Mouse (Mus musculus) frontal cortex, postnatal 14 days (tissue): ENCODE measurements around the gene Arhgdia.
A peak's percentile ranks its signal among the peaks of the same experiment; 100 is the strongest.
"Not testable (repeated sequence)": the region's sequence is repeated elsewhere in the genome, so short reads cannot be mapped to it uniquely, and the experiment has no call there.

Experiments
- DNase-seq, 2 experiments: peaks; one replicate each; pipeline ENCODE4 v3.0.0; 2022; ENCODE audit warnings: low spot score in 2 of 2

The Arhgdia gene

GRCm38 (mm10) chr11:120578694-120579243 is 2.7 kb downstream of the Arhgdia start:
- DNase-seq = no peak

GRCm38 (mm10) chr11:120578024-120578693 is 3.3 kb downstream of the Arhgdia start:
- DNase-seq = no peak

- DNase-seq = no peak
These were observed 4.0 kb downstream of the Arhgdia start for GRCm38 (mm10) chr11:120577211-120578023.

DNA sequence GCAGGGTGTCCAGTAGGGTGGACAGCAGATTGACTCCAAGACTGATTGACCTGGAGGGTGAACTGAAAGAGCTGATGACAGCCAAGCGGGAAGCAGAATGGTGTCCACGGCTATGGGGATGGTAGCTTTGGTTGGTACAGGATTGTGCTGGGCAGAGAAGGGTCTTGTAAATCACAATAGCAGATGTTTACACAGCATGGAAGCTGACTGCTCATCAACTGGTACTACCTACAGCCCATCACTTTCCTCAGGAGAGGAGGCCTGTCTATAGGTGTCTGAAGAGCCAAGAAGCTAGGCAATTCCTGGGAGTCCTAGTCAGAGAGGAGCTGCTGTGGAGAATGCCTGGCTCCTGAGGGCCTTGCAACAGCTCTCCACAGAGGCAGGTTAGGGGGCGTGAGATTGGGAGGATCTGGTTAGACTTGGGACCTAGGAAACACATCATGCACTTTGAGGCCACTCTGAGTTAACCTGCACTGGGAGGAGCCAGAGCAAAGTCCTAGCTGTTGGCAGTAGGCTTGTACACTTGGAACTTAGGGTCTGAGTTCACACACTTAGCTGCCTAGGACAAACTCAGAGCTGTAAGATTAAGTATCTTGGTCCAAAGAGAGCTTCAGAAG is 5.0 kb downstream of the Arhgdia start:
- no peak for DNase-seq

GRCm38 (mm10) chr11:120575940-120576339 is 5.5 kb downstream of the Arhgdia start:
- DNase-seq = no peak

DNA sequence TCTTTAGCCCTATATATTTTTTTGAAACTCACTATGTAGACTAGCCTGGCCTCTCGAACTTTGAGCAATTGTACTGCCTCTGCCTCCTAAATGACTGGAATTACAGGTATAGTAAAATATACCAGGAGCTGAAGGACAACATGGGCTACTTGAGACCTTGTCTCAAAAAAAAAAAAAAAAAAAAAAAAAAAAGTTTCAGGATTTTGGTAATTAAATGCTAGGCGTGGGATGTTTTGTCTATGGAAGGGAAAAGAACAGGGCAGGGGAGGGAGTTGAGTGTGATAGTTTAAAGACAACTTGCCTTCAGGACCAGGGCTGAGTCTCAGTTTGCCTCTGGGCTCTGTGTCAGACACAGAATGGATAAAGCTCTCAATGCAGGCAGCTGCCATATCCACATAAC is 6.4 kb downstream of the Arhgdia start:
- DNase-seq = no peak

GRCm38 (mm10) chr11:120574278-120574600 is 7.2 kb downstream of the Arhgdia start:
- no peak for DNase-seq

DNA sequence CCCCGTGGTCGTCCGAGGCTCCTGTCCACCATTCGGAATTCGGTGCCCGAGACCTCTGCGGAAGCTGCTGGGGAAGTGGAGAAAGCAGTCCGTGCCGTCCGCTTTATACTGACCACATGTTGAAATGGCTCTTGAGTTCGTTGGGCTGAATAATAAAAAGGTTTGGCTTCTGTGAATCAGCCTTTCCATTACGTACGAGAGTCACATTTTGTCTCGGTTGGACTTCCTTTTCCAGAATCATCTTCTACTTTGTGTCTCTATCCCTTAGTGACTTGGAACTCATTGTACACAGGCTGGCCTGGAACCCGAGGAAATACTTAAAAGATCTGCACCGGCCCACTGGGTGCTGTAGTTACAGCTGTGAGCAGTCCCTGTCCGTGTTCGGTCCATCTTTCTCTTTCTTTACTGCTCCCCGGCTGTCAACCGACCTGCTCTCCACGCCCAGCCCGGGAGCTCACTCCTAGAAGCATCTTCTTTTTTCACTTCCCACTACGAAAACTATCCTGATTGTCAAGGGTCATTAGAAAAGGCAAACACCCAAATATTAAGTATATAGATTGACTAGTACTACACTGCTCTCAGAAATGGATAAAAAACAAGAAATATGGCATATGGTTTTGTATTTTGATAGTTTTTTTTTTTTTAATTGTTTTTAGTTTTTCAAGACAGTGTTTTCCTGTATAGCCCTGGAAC is 7.7 kb downstream of the Arhgdia start:
- no peak for DNase-seq

DNA sequence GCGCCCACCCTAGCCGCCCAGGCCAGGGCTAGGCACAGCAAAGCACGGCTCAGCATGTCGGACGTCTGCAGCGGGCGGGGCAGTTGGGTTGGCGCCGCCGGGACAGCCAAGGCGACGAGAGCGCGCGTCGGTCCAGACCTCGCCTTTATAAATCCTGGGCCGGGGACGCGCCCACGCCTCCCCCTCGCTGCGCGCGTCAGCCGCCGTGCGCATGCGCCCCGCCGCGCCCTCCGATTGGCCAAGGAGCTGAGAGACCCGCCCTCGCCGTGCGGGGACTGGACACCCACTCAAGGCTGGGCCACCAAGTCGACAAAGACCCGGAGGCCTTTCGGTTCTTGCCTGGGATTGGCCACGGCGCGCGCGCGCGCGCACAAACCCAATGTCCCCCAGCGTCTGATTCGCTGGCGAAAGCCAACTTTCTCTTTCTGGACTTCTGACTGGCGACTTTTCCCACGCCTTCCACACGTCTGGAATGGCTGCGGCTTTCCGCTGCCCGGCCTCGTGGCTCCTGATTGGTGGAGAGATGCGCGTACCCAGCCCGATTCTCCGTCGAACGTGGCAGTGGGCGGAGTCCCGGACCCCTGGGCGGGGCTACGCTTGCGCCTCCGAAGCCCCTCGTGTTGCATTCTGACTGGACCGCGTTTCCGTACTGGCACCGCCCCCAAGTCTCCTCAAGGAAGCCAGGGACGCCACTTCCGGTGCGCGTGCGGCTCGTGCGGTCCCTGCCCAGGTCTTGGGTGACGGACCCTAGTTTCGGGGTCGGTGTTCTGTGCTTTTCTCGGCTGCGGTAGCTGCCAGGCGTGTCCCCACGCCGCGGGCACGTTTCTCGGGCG is 8.5 kb downstream of the Arhgdia start, which contains the start of gene P4hb:
TSS of gene P4hb (minus strand) at position 502 of the 833 bp plus-strand sequence.
- DNase-seq = peak; percentile 100

DNA sequence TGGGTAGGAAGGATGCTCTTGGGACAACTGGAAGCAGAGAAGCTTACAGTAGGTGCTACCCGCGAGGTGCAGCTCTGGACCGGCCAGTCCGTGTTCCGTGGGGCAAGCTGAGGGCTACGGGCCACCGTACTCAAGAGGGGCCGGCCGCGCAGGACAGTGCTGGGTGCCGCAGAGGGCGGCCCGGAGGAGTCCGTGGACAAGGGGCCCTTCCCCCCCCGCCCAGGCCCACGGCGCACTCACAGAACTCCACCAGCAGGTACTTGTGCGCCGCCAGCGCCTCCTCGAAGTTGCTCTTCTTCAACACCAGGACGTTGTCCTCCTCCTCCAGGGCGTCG is 9.0 kb downstream of the Arhgdia start:
- DNase-seq = no peak

- DNase-seq = no peak
These were observed 9.5 kb downstream of the Arhgdia start for GRCm38 (mm10) chr11:120571754-120572416.

DNA sequence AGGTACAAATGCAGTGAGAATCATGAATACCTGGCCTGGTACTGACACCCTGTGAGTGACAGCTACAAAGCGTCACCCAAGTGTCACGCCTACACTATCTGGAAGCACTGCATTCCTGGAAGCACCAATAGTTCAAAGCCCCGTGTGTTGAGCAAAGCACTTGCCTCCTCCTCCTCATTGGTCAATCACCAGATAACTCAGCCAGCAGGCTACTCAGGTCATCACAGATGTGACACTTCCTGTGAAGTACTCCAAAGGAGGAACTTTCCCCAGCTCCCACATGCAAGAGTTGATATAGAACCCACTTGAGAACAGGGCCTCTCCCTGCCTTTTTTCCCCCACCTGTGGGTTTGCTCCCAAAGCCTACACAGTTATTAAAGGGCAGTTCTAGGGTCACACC is 10.3 kb downstream of the Arhgdia start:
- no peak for DNase-seq

DNA sequence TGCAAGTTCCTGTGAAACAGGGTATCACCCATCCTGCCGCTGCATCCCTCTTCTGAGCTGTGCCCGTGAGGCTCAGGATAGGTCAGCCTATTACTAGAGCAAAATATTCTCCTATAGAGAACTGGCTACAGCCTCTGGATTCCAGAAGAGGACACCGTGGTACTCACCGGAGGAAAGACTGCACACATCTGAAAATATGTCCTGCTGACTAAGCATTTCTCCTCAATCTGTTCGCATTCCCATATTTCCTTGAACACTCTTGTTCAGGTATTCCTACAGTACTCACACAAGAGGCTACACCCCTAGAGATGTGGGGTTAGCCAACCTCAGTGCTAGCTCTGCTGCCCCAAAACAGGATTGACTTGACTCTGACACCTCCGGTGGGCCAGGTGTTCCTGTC is 13.1 kb downstream of the Arhgdia start:
- no peak for DNase-seq

DNA sequence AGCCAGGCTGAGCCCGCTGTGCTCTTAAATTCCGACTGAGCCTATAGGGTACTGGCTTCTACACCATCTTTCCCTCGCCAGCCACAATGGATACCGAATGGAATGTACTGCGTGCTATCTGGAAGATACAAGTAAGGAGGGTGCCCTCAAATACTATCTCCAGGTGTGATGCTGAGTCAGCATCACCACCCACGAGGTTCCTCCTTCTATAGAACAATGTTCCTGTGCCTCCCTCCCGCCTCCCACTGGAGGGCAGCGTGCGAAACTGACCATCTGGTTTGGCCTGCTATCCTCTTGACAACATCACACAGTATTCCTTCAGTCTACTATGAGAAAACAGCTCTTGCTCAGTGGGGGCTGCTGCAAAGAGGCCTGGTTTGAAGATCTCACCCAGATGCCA is 16.3 kb downstream of the Arhgdia start:
- DNase-seq = no peak

DNA sequence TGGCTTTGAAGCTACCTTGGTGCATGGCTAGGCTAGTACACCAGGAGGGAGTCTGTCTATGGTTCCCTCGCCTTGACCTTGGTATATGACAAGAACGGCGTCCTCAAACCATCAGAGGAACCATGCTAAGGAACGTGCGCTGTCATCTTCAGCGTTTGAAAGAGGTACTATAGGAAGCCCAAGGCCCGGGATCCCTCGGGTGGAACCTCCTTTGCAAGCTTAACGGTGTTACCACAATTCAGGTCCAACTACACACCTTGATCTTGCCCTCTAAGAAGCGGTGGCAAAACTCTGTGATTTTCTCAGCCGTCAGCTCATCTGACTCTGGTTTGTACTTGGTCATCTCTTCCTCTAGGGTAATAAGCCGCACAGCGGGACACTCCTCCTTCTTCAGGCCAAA is 18.5 kb downstream of the Arhgdia start:
- DNase-seq = no peak

GRCm38 (mm10) chr11:120560952-120561728 is 20.3 kb downstream of the Arhgdia start:
- DNase-seq = no peak

GRCm38 (mm10) chr11:120558843-120559242 is 22.6 kb downstream of the Arhgdia start:
- not testable (repeated sequence) for DNase-seq

DNA sequence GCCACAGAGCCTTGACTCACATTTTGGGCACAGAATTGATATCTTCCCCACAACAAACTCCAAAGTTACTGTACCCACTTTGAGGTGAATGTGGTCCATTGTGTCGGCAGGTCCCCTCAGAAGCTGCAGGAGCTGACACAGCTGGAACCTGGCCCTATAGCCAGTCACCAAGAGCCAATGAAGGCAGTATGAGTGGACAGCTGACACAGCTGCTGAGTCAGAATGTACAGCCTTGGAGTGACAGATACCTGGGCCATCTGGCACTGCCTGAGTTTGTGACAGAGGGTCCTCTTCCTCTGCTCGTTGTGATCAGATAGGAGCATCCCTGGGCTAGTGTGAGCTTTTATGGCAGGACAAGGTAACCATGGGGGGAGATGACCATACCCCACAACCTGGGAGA is 26.2 kb downstream of the Arhgdia start:
- no peak for DNase-seq

GRCm38 (mm10) chr11:120554834-120555233 is 26.6 kb downstream of the Arhgdia start:
- no peak for DNase-seq

DNA sequence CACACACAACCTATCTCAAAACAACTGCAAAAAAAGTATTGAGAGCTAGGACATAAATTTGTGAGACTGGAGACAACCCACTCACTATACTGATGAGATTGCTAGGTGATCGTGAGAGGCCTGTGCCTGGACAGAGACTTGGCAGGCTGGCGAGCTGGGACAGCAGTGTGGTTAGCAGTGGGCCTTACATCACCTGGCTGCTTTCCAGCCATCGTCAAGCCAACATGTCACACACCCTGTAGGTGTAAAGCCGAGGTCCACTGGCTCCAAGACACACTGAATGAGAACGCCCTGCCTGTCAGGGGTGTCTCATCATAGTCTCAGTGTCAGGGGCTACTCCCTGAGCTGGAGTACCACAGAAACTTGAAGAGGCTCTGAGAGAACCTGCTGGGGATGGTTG is 28.7 kb downstream of the Arhgdia start:
- no peak for DNase-seq
